9 mouse cellular contexts compared by ENCODE assay signal in the genomic region with DNA sequence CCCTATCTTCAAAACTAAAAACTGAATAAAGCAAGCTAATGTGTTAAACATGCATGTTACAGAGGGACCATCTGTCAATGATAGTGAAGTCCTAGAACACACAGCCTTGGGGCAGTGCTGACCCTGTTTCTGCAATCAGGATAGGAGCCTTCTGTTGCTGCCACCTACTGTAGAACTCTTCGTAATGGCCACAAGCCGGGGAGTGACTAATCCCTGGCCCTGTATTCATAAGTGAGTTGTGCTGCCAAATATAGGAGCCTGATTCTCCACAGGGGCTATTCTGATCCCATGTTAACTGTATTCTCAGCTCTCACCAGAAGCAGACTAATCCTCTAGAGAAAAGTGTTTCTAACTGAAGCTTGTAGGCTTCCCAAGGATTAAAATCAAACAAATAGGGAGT. TPM values are rescaled to one million over a fixed set of nuclear protein-coding genes. Genes with fewer than 3 reads are reported as not detected.
A peak's percentile ranks its signal among the peaks of the same experiment; 100 is the strongest.
DNase-seq lines count a peak whose midpoint lies in the region; ATAC-seq and TF ChIP-seq lines count a peak whose summit lies in the region.
"Had no signal": no experiment of that assay in that cellular context is flagged by ENCODE, and none has a peak within 500 bp of the region (broad histone marks: within the 10 kb centered on the region; RNA-seq: fewer than 3 reads in every experiment).

No protein-coding gene starts in this region.

- ATAC-seq in forebrain, embryonic 14.5 days: 0 out of 2 replicates have a peak, but pooled peaks have one; percentile 26
- ATAC-seq in liver, postnatal 0 days: no peak
- no peak for ATAC-seq in liver, embryonic 12.5 days

- WGBS in forebrain, embryonic 14.5 days: 44% methylated on average over 2 of the region's 2 CpGs
- 89% methylated on average over 2 of the region's 2 CpGs for WGBS in forebrain, embryonic 10.5 days
- 70% methylated on average over 2 of the region's 2 CpGs for WGBS in liver, postnatal 0 days (ENCODE audit: insufficient replicate concordance)
- 90% methylated on average over 2 of the region's 2 CpGs for WGBS in liver, embryonic 12.5 days (ENCODE audit: insufficient replicate concordance)

- peaks cover 8% of the 10 kb centered on the region; the same call in 1 of the 2 replicates for H3K36me3 ChIP-seq in forebrain, embryonic 14.5 days (ENCODE audit: control insufficient read depth, insufficient read depth, low read length)
- H3K36me3 ChIP-seq in forebrain, embryonic 10.5 days (replicated peaks): peaks cover 56% of the 10 kb centered on the region
- H3K36me3 ChIP-seq in liver, postnatal 0 days (replicated peaks; ENCODE audit: insufficient read depth, low read length): peaks cover 7% of the 10 kb centered on the region
- peaks cover 52% of the 10 kb centered on the region for H3K36me3 ChIP-seq in liver, embryonic 12.5 days

- no peak overlapping the region for H3K9ac ChIP-seq in forebrain, embryonic 14.5 days (ENCODE audit: low read length)
- H3K9ac ChIP-seq in liver, postnatal 0 days (replicated peaks): no peak overlapping the region
- H3K9ac ChIP-seq in liver, embryonic 12.5 days: no peak overlapping the region

- H3K4me2 ChIP-seq in forebrain, embryonic 14.5 days (ENCODE audit: low read length): no peak overlapping the region
- H3K4me2 ChIP-seq in liver, postnatal 0 days (ENCODE audit: low read depth, low read length): no peak overlapping the region
- H3K4me2 ChIP-seq in liver, embryonic 12.5 days: no peak overlapping the region

- H3K4me3 ChIP-seq in forebrain, embryonic 14.5 days (ENCODE audit: low read depth, low read length): no peak overlapping the region
- H3K4me3 ChIP-seq in forebrain, embryonic 10.5 days: no peak overlapping the region
- no peak overlapping the region for H3K4me3 ChIP-seq in liver, postnatal 0 days (ENCODE audit: low read depth, low read length)
- no peak overlapping the region for H3K4me3 ChIP-seq in liver, embryonic 12.5 days
- H3K4me3 ChIP-seq: erythroblast, embryonic 14.5 days had no signal

- TF ChIP-seq EP300 in liver, postnatal 0 days (IDR thresholded peaks at IDR 0.05; ENCODE audit: low read depth): no peak

- no peak overlapping the region for H3K27ac ChIP-seq in forebrain, embryonic 14.5 days (ENCODE audit: low read depth, low read length)
- no peak overlapping the region for H3K27ac ChIP-seq in forebrain, embryonic 10.5 days
- H3K27ac ChIP-seq in liver, postnatal 0 days (ENCODE audit: low read depth): no peak overlapping the region
- no peak overlapping the region for H3K27ac ChIP-seq in liver, embryonic 12.5 days

- TF ChIP-seq CTCF in liver, postnatal 0 days (IDR thresholded peaks at IDR 0.05; ENCODE audit: low read depth): peak; percentile 21

- no peaks in the 10 kb centered on the region for H3K4me1 ChIP-seq in forebrain, embryonic 14.5 days (ENCODE audit: control insufficient read depth, insufficient read depth, low read length)
- H3K4me1 ChIP-seq in forebrain, embryonic 10.5 days: no peaks in the 10 kb centered on the region
- H3K4me1 ChIP-seq in liver, postnatal 0 days (ENCODE audit: insufficient read depth): no peaks in the 10 kb centered on the region
- no peaks in the 10 kb centered on the region for H3K4me1 ChIP-seq in liver, embryonic 12.5 days

- H3K27me3 ChIP-seq in forebrain, embryonic 14.5 days (replicated peaks; ENCODE audit: control insufficient read depth, insufficient read depth, low read length): no peaks in the 10 kb centered on the region
- H3K27me3 ChIP-seq in forebrain, embryonic 10.5 days (ENCODE audit: poor library complexity, severe bottlenecking): no peaks in the 10 kb centered on the region
- no peaks in the 10 kb centered on the region for H3K27me3 ChIP-seq in liver, postnatal 0 days (ENCODE audit: insufficient read depth, low read length)
- no peaks in the 10 kb centered on the region for H3K27me3 ChIP-seq in liver, embryonic 12.5 days (replicated peaks)

- H3K9me3 ChIP-seq in forebrain, embryonic 14.5 days (replicated peaks; ENCODE audit: control insufficient read depth, low read length): no peaks in the 10 kb centered on the region
- no peaks in the 10 kb centered on the region for H3K9me3 ChIP-seq in forebrain, embryonic 10.5 days
- H3K9me3 ChIP-seq in liver, postnatal 0 days (ENCODE audit: low read length): no peaks in the 10 kb centered on the region
- no peaks in the 10 kb centered on the region for H3K9me3 ChIP-seq in liver, embryonic 12.5 days (replicated peaks)

- DNase-seq in forebrain, embryonic 14.5 days (ENCODE audit: low spot score): peak; percentile 22
- DNase-seq in forebrain, embryonic 10.5 days (ENCODE audit: extremely low spot score, low spot score): no peak
- no peak for DNase-seq in liver, postnatal 0 days
- peak; percentile 58 to 68 for DNase-seq in cerebellum, postnatal 14 days
- DNase-seq in retina, embryonic 14.5 days (ENCODE audit: low spot score): peak; percentile 36
- no peak for DNase-seq in gastrocnemius, postnatal 10 days
- DNase-seq in kidney, adult 18-20 months: no peak

RNA-seq across cellular contexts. Expression of a gene that starts 9.4 kb away (rescaled TPM):
- 73.0 and 83.6 TPM in 2 replicates for polyA plus RNA-seq in forebrain, embryonic 14.5 days (2014; fragmentation: Nextera tagmentation; extraction: Ambion mirVana)
- 79.6 and 83.0 TPM in 2 replicates for polyA plus RNA-seq in forebrain, embryonic 10.5 days (2016; fragmentation: Nextera tagmentation; extraction: Ambion mirVana)
- 23.1 and 25.0 TPM in 2 replicates for polyA plus RNA-seq in liver, postnatal 0 days (2015; fragmentation: Nextera tagmentation; extraction: Ambion mirVana)
- polyA plus RNA-seq in liver, embryonic 12.5 days (2016; fragmentation: Nextera tagmentation; extraction: Ambion mirVana): 33.0 and 36.3 TPM in 2 replicates
- 10 to 100 TPM; 20.2 to 21.5 TPM for total RNA-seq in gastrocnemius, postnatal 10 days (2021)

RNA-seq across cellular contexts. Expression of a gene that starts 50.7 kb away (rescaled TPM):
- 24.3 and 32.0 TPM in 2 replicates for polyA plus RNA-seq in forebrain, embryonic 14.5 days (2014; fragmentation: Nextera tagmentation; extraction: Ambion mirVana)
- 35.4 and 37.0 TPM in 2 replicates for polyA plus RNA-seq in forebrain, embryonic 10.5 days (2016; fragmentation: Nextera tagmentation; extraction: Ambion mirVana)
- polyA plus RNA-seq in liver, postnatal 0 days (2015; fragmentation: Nextera tagmentation; extraction: Ambion mirVana): 7.7 and 8.3 TPM in 2 replicates
- 24.9 and 26.9 TPM in 2 replicates for polyA plus RNA-seq in liver, embryonic 12.5 days (2016; fragmentation: Nextera tagmentation; extraction: Ambion mirVana)
- 10 to 100 TPM; 25.8 to 27.2 TPM for total RNA-seq in gastrocnemius, postnatal 10 days (2021)

Comparison
In these comparisons a context has a peak if more than half of its experiments do, and no peak if none do; other contexts are left out.
1. DNase-seq: peak in forebrain, embryonic 14.5 days (single experiment), cerebellum, postnatal 14 days (2 of 2) and retina, embryonic 14.5 days (single experiment); none in forebrain, embryonic 10.5 days (single experiment), liver, postnatal 0 days (single experiment), gastrocnemius, postnatal 10 days (single experiment) and kidney, adult 18-20 months (single experiment).